Mouse (Mus musculus): Measurements from ENCODE around the gene Lcmt2.

Gene Lcmt2

GRCm38 (mm10) chr2:121115418-121115817, 25.0 kb downstream of the Lcmt2 start:
- no peak for DNase-seq (ENCODE audit: low spot score)

- DNase-seq (ENCODE audit: low spot score): no peak
Observed at GRCm38 (mm10) chr2:121109695-121110094, 30.8 kb downstream of the Lcmt2 start, which contains the start of gene Tgm7. TSS of gene Tgm7 (minus strand) at chr2:121109795.

GRCm38 (mm10) chr2:121105940-121106339, 34.5 kb downstream of the Lcmt2 start:
- DNase-seq (ENCODE audit: low spot score): no peak

GRCm38 (mm10) chr2:121102051-121102450, 38.4 kb downstream of the Lcmt2 start:
- DNase-seq (ENCODE audit: low spot score): peak; percentile 38

GRCm38 (mm10) chr2:121089751-121090150, 50.7 kb downstream of the Lcmt2 start:
- no peak for DNase-seq (ENCODE audit: low spot score)

- DNase-seq (ENCODE audit: low spot score): no peak
Observed at GRCm38 (mm10) chr2:121088507-121088906, 51.9 kb downstream of the Lcmt2 start.

GRCm38 (mm10) chr2:121085480-121086185, 54.8 kb downstream of the Lcmt2 start, which contains the start of gene Tgm5:
TSS of gene Tgm5 (minus strand) at chr2:121085841.
- peak; percentile 17 for DNase-seq (ENCODE audit: low spot score)

- no peak for DNase-seq (ENCODE audit: low spot score)
Observed at GRCm38 (mm10) chr2:121082626-121083025, 57.8 kb downstream of the Lcmt2 start.

Measured in ovary, postnatal 36 days (tissue).